Mouse (Mus musculus): ENCODE results near the gene E130116L18Rik.
"Not testable (repeated sequence)": the region's sequence is repeated elsewhere in the genome, so short reads cannot be mapped to it uniquely, and the experiment has no call there.

The E130116L18Rik gene

GRCm38 (mm10) chr5:25222752-25223702 lies at the start of gene E130116L18Rik:
E130116L18Rik (minus strand) TSS chr5:25223153.
- peak; percentile 91 to 95 for DNase-seq

DNA sequence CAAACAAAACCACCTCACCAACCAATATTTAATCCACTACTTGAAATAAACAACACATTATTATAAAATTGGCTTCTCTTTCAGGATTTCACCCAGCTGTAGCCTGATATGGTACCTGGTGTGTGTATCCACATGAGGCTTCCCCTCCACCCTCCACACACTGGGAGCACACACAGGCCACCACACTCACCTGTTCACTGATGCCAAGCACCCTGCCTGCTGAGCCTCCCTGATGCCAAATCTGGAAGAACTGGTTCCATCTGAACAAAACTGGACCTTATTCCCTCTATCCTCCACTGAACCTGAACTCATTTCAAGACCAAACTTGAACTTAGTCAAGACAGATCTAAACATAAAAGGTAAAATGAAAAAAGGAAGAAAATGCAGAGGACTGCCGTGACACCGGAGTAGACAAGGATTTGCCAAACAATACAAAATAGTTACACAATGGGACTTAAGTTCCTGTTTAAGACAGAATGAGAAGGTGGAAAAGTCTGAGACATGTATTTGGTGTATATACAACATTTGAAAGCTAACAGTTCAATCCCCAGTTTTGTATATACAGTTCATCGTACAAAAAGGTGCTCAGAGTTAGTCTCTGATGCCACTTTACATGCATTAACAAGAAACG lies 45.4 kb upstream of the E130116L18Rik start:
- no peak for DNase-seq

- DNase-seq: no peak
Measured at GRCm38 (mm10) chr5:25262266-25262665, 39.3 kb upstream of the E130116L18Rik start.

GRCm38 (mm10) chr5:25261452-25261851 lies 38.5 kb upstream of the E130116L18Rik start:
- peak in 1 of 2 experiments; percentile 39 for DNase-seq

DNA sequence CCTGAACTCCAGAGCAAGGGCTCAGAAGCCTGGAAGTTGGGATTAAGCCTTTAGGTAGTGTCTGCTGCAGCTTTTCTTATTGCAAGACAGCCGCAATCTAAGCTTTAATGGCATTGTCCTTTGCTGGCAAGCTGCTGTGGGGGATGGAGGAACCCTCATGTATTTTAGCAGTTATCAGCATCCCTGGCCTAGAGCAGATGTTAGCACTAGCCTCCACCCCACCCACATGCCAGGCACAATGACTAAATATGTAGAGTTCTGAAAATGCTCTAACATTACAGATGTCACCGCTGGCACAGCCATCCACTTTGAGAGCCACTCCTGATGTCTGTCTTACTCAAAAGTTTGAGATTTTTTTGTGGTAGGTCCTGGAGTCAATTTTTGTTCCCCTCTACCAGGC lies 33.7 kb upstream of the E130116L18Rik start:
- DNase-seq: no peak

DNA sequence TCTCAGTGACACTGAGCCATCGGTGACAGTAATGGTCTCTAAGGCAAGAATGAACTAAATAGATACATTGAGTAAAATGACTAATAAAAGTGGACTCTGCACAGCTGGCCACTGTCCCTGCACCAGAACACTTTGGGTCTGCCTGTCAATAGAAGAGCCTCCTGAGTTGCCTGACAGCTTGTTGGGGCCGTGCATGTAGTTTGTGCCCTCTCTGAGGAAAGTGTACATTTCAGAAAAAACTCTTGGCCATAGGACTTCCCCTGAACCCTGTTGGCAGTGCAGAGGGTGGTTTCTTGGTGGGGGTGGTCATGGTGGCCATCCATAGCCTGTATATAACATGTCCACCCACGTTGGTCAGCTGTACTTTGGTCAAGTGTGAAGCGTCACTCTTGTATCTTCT lies 31.5 kb upstream of the E130116L18Rik start:
- DNase-seq: no peak

GRCm38 (mm10) chr5:25252825-25253544 lies 30.0 kb upstream of the E130116L18Rik start:
- DNase-seq: no peak

DNA sequence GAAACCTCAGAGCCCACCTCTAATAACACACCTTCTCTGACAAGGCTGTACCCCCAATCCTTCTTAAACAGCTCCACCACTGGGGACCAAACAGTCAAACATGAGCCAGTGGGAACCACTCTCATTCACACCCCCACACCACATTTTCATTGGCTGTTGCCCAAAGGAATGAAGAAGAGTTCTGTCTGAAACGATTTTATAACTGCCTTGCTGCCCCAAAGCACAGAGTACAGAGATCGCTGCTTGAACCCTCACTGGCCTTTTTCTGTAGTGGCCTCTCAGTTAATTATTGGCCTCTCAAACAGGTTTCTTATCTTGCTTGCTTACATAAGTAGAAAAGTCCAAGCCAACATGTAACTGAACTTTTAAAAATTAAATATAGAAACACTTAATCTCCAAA lies 29.5 kb upstream of the E130116L18Rik start:
- DNase-seq: peak; percentile 21 to 46

DNA sequence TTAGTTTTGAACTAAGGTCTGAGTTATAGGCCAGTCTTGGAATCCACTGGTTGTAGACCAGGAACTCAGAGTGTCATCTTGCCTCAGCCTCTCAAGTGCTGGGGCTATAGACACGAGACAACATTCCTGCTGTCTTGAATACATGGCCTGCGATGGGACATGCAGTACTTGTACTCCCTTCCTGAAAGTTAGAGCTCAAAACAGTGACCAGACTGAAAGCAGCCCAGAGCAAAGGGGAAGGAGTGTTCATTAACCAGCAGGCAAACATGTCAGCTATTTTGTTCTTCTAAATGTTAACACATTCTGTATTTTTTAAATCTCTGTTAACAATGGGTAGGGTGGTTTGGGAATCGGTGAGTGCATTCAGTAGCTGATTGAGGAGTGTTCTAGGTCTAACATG lies 24.1 kb upstream of the E130116L18Rik start:
- no peak for DNase-seq

GRCm38 (mm10) chr5:25246473-25246865 lies 23.5 kb upstream of the E130116L18Rik start:
- no peak for DNase-seq

- no peak for DNase-seq
Measured at GRCm38 (mm10) chr5:25245806-25246472, 23.0 kb upstream of the E130116L18Rik start.

GRCm38 (mm10) chr5:25243101-25243500 lies 20.1 kb upstream of the E130116L18Rik start:
- no peak for DNase-seq

GRCm38 (mm10) chr5:25224377-25224776 lies 1.4 kb upstream of the E130116L18Rik start:
- not testable (repeated sequence) for DNase-seq

DNA sequence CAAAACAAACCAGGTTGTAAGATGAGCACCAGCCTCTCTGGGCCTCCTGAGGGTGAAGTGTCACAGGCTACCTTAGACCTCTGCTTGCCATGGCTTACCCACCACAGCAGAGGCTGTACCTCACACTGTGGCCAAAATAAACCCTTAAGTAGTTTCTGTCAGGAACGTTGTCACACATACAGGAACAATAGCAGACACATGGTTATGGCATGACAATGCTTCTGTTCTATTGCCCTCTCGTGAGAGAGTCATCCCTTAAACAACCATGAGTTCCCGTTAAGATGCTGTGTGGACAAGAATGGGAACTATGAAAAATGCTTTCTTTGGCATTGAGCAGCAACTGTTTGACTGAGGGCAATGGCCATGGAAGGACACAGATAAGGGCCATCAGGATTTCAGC lies 1.3 kb downstream of the E130116L18Rik start, which contains the start of gene Galnt11:
Gene Galnt11, plus strand, starts transcription at position 301 of the 400 bp plus-strand sequence.
- no peak for DNase-seq

- no peak for DNase-seq
Measured at GRCm38 (mm10) chr5:25215006-25215405, 7.9 kb downstream of the E130116L18Rik start.

- DNase-seq: not testable (repeated sequence)
Measured at GRCm38 (mm10) chr5:25213216-25213615, 9.7 kb downstream of the E130116L18Rik start.

DNA sequence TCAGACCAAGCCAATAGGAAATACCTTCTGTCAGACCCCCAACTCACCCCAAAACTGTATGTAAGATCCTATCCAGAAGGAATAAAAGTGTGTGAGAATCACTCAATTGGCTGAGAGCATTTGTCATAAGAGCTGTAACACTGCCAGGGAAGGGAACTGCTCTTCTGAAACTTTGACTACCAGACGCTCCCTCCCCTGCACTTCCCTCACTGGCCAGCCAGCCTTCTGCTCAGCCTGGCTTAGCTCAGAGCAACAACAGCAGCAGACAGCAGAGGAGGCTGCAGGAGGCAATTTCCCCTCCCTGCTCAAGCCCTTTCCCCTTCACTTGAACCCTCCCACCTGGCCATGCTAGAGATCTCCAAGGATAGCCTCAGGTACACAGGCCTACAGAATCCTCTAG lies 11.1 kb downstream of the E130116L18Rik start:
- no peak for DNase-seq

DNA sequence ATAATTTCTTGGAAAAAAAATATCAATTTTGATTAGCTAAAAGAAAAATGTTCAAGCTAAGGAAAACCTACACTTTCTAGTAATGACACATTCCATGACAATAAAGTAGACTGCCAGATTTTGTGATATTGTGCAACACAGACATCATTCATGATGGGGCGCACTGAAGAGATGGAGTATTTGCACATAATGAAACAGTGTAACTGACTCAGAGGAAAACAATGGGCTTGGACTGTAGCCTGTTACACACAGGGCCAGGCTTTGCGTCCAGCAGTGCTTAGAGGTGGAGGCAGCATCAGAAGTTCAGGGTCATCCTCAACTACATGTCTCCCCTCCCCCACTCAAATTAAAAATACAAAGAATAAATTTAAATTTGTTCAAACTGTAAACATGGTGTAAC lies 32.4 kb downstream of the E130116L18Rik start:
- no peak for DNase-seq

DNA sequence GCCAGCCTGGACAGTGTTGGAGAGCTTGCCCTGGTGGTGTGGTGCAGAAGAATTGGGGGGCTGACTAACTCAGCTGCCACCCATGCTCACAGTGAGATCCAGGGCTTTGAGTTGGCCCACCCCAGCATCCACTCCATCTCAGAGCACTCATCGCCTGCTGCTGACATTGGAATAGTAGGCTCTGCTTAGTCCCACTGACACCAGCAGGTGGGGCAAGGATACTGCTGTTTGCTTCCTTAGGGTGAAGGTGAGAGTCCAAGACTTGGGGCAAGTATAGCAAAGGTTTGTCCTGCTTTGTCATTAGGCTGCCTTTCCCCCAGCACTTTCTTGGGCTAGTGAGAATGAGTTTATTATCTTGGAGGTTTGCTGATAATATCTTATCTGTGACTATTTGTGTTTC lies 34.2 kb downstream of the E130116L18Rik start:
- DNase-seq: peak; percentile 64 to 75

GRCm38 (mm10) chr5:25187727-25188126 lies 35.2 kb downstream of the E130116L18Rik start:
- peak in 1 of 2 experiments; percentile 27 for DNase-seq

GRCm38 (mm10) chr5:25184594-25184993 lies 38.4 kb downstream of the E130116L18Rik start:
- no peak for DNase-seq

- DNase-seq: no peak
Measured at GRCm38 (mm10) chr5:25183595-25183994, 39.4 kb downstream of the E130116L18Rik start.
